Comparison of ENCODE assay signal across 17 mouse cellular contexts in the genomic region with DNA sequence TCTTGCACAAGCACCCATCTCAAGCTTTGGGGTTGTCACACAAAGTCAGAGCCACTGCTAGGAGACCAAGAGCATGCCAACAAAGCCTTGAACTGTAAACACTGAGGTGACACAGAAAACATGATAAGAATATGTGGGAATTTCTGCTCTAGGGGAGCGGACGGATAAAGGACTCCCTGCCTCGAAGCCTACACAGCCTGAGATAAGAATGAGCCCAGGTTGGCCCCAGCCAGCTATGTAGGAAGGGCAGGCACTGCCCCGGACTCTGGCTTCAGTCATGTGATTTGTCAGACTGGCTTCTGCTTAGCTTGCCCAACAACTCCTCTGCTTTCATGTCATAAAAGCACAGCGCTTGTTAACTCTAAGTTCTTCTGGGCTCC.
DNase-seq lines count a peak whose midpoint lies in the region; ATAC-seq and TF ChIP-seq lines count a peak whose summit lies in the region.
"Had no signal": no experiment of that assay in that cellular context is flagged by ENCODE, and none has a peak within 500 bp of the region (broad histone marks: within the 10 kb centered on the region; RNA-seq: fewer than 3 reads in every experiment).

No protein-coding gene starts in this region.

- H3K9me3 ChIP-seq in lung, embryonic 15.5 days: no peaks in the 10 kb centered on the region
- H3K9me3 ChIP-seq in intestine, embryonic 15.5 days: no peaks in the 10 kb centered on the region
- H3K9me3 ChIP-seq in liver, embryonic 13.5 days (replicated peaks): no peaks in the 10 kb centered on the region
- no peaks in the 10 kb centered on the region for H3K9me3 ChIP-seq in kidney, embryonic 15.5 days (replicated peaks)
- H3K9me3 ChIP-seq: G1E; heart, embryonic 15.5 days; hindbrain, embryonic 10.5 days had no signal

- no peak for TF ChIP-seq POLR2A in lung, adult 2 months (IDR thresholded peaks at IDR 0.05; ENCODE audit: borderline replicate concordance, extremely low read depth, low read depth, low read length)
- no peak for TF ChIP-seq POLR2A in small intestine, adult 2 months (IDR thresholded peaks at IDR 0.05; ENCODE audit: low read depth, low read length)
- TF ChIP-seq POLR2A in kidney, adult 2 months (IDR thresholded peaks at IDR 0.05; ENCODE audit: low read depth, low read length): no peak

- peak; percentile 35; the same call in 1 of the 2 replicates for ATAC-seq in lung, embryonic 15.5 days (ENCODE audit: borderline replicate concordance, extremely low read depth, low FRiP score, low TSS enrichment)
- ATAC-seq in intestine, embryonic 15.5 days: peak; percentile 84
- peak; percentile 74 for ATAC-seq in liver, embryonic 13.5 days (ENCODE audit: low read depth)
- ATAC-seq in kidney, embryonic 15.5 days (replicated peaks; ENCODE audit: low FRiP score): no peak

- H3K27me3 ChIP-seq in lung, embryonic 15.5 days: no peaks in the 10 kb centered on the region
- H3K27me3 ChIP-seq in intestine, embryonic 15.5 days (replicated peaks): no peaks in the 10 kb centered on the region
- no peaks in the 10 kb centered on the region for H3K27me3 ChIP-seq in liver, embryonic 13.5 days
- H3K27me3 ChIP-seq in small intestine, adult 2 months (ENCODE audit: control insufficient read depth, insufficient read depth, low read length): no peaks in the 10 kb centered on the region
- no peaks in the 10 kb centered on the region for H3K27me3 ChIP-seq in kidney, adult 2 months (replicated peaks; ENCODE audit: control insufficient read depth, insufficient read depth, low read length)
- no peaks in the 10 kb centered on the region for H3K27me3 ChIP-seq in kidney, embryonic 15.5 days
- H3K27me3 ChIP-seq: heart, embryonic 15.5 days had no signal

- no peak for TF ChIP-seq CTCF in lung, adult 2 months (IDR thresholded peaks at IDR 0.05; ENCODE audit: insufficient read depth, low read length)
- TF ChIP-seq CTCF in small intestine, adult 2 months (IDR thresholded peaks at IDR 0.05; ENCODE audit: extremely low read depth, insufficient read length, insufficient replicate concordance, low read depth, low read length): no peak
- TF ChIP-seq CTCF in kidney, adult 2 months (conservative IDR thresholded peaks at IDR 0.05; ENCODE audit: insufficient read depth, insufficient read length, low read depth, low read length): no peak

- peaks cover 9% of the 10 kb centered on the region; the same call in 1 of the 2 replicates for H3K4me1 ChIP-seq in lung, embryonic 15.5 days
- H3K4me1 ChIP-seq in lung, adult 2 months (ENCODE audit: control insufficient read depth, insufficient read depth, low read length): peaks cover 8% of the 10 kb centered on the region
- H3K4me1 ChIP-seq in intestine, embryonic 15.5 days (replicated peaks): no peaks in the 10 kb centered on the region
- peaks cover 56% of the 10 kb centered on the region for H3K4me1 ChIP-seq in liver, embryonic 13.5 days (replicated peaks)
- H3K4me1 ChIP-seq in small intestine, adult 2 months (ENCODE audit: control insufficient read depth, insufficient read depth, insufficient read length, low read length): peaks cover 27% of the 10 kb centered on the region; the same call in 1 of the 2 replicates
- H3K4me1 ChIP-seq in kidney, adult 2 months (ENCODE audit: control insufficient read depth, insufficient read depth, low read length): no peaks in the 10 kb centered on the region
- no peaks in the 10 kb centered on the region for H3K4me1 ChIP-seq in kidney, embryonic 15.5 days
- H3K4me1 ChIP-seq: heart, embryonic 15.5 days had no signal

- H3K4me3 ChIP-seq in lung, embryonic 15.5 days: no peak overlapping the region
- no peak overlapping the region for H3K4me3 ChIP-seq in lung, adult 2 months (replicated peaks; ENCODE audit: extremely low read depth, low read depth, low read length)
- H3K4me3 ChIP-seq in intestine, embryonic 15.5 days (replicated peaks): no peak overlapping the region
- no peak overlapping the region for H3K4me3 ChIP-seq in liver, embryonic 13.5 days (replicated peaks)
- H3K4me3 ChIP-seq in small intestine, adult 2 months (ENCODE audit: low read depth, low read length): no peak overlapping the region
- H3K4me3 ChIP-seq in kidney, adult 2 months (ENCODE audit: insufficient read depth, low read depth, low read length): no peak overlapping the region
- H3K4me3 ChIP-seq in kidney, embryonic 15.5 days (replicated peaks): no peak overlapping the region
- H3K4me3 ChIP-seq: erythroblast, embryonic 14.5 days; heart, embryonic 15.5 days; hindbrain, embryonic 10.5 days had no signal

- H3K27ac ChIP-seq in lung, embryonic 15.5 days: peak overlapping the region; percentile 66
- H3K27ac ChIP-seq in intestine, embryonic 15.5 days: peak overlapping the region; percentile 9; the same call in 1 of the 2 replicates
- H3K27ac ChIP-seq in liver, embryonic 13.5 days: peak overlapping the region; percentile 37; the same call in 1 of the 2 replicates
- peak overlapping the region; percentile 92 for H3K27ac ChIP-seq in small intestine, adult 2 months (ENCODE audit: insufficient read depth, low read depth, low read length)
- no peak overlapping the region for H3K27ac ChIP-seq in kidney, adult 2 months (ENCODE audit: insufficient read depth, low read depth, low read length)
- H3K27ac ChIP-seq in kidney, embryonic 15.5 days: no peak overlapping the region
- H3K27ac ChIP-seq: heart, embryonic 15.5 days; hindbrain, embryonic 10.5 days had no signal

- DNase-seq in lung, adult 2 months: no peak
- DNase-seq in liver, embryonic 13.5 days: no peak
- no peak for DNase-seq in kidney, adult 2 months
- DNase-seq in left cerebral cortex, postnatal 10 days (ENCODE audit: extremely low spot score in 1 of 2, low spot score in 2 of 2): no peak
- DNase-seq: adrenal gland, postnatal 36 days; cerebellum, adult 9-11 months; gastrocnemius, postnatal 25 days; kidney, postnatal 10 days; thymus, postnatal 14 days had no signal

- no peak overlapping the region for H3K9ac ChIP-seq in lung, embryonic 15.5 days
- H3K9ac ChIP-seq in intestine, embryonic 15.5 days: no peak overlapping the region
- no peak overlapping the region for H3K9ac ChIP-seq in liver, embryonic 13.5 days
- H3K9ac ChIP-seq in kidney, embryonic 15.5 days: no peak overlapping the region
- H3K9ac ChIP-seq: heart, embryonic 15.5 days had no signal

- 51% methylated on average over 5 of the region's 5 CpGs for WGBS in lung, embryonic 15.5 days
- 47% methylated on average over 5 of the region's 5 CpGs for WGBS in lung, adult 2 months
- WGBS in intestine, embryonic 15.5 days: 70% methylated on average over 5 of the region's 5 CpGs
- 33% methylated on average over 5 of the region's 5 CpGs for WGBS in liver, embryonic 13.5 days (ENCODE audit: insufficient replicate concordance)
- WGBS in small intestine, adult 2 months: 25% methylated on average over 5 of the region's 5 CpGs
- WGBS in kidney, adult 2 months: 84% methylated on average over 5 of the region's 5 CpGs
- WGBS in kidney, embryonic 15.5 days: 76% methylated on average over 5 of the region's 5 CpGs

- intact Hi-C loops in left cerebral cortex, postnatal 10 days (cut with DNase I): no loop called here

- no peak overlapping the region for H3K4me2 ChIP-seq in lung, embryonic 15.5 days
- no peak overlapping the region for H3K4me2 ChIP-seq in intestine, embryonic 15.5 days (replicated peaks)
- no peak overlapping the region for H3K4me2 ChIP-seq in liver, embryonic 13.5 days
- H3K4me2 ChIP-seq in kidney, embryonic 15.5 days: no peak overlapping the region
- H3K4me2 ChIP-seq: heart, embryonic 15.5 days had no signal

- H3K36me3 ChIP-seq in lung, embryonic 15.5 days: no peaks in the 10 kb centered on the region
- no peaks in the 10 kb centered on the region for H3K36me3 ChIP-seq in intestine, embryonic 15.5 days
- no peaks in the 10 kb centered on the region for H3K36me3 ChIP-seq in liver, embryonic 13.5 days
- no peaks in the 10 kb centered on the region for H3K36me3 ChIP-seq in small intestine, adult 2 months (ENCODE audit: control insufficient read depth, insufficient read depth, low read length)
- no peaks in the 10 kb centered on the region for H3K36me3 ChIP-seq in kidney, adult 2 months (ENCODE audit: control insufficient read depth, insufficient read depth, low read length)
- no peaks in the 10 kb centered on the region for H3K36me3 ChIP-seq in kidney, embryonic 15.5 days
- H3K36me3 ChIP-seq: G1E; heart, embryonic 15.5 days; hindbrain, embryonic 10.5 days had no signal

Comparison
In these comparisons a context has a peak if more than half of its experiments do, and no peak if none do; other contexts are left out.
1. H3K27ac ChIP-seq: peak in lung, embryonic 15.5 days (single experiment), intestine, embryonic 15.5 days (single experiment), liver, embryonic 13.5 days (single experiment) and small intestine, adult 2 months (single experiment); none in kidney, adult 2 months (single experiment) and kidney, embryonic 15.5 days (single experiment).